Mouse (Mus musculus) cerebellum, adult (tissue): Measurements from ENCODE around the gene Mrgprf.

Source experiments
- ATAC-seq: cut with Nextera tagmentation; 2 replicates; pipeline ENCODE4 v1.9.2; 2017; ENCODE audit warnings: mild to moderate bottlenecking, moderate library complexity, mixed read lengths; ENCODE audit not compliant: insufficient number of reproducible peaks, low FRiP score, low TSS enrichment

Gene Mrgprf

DNA sequence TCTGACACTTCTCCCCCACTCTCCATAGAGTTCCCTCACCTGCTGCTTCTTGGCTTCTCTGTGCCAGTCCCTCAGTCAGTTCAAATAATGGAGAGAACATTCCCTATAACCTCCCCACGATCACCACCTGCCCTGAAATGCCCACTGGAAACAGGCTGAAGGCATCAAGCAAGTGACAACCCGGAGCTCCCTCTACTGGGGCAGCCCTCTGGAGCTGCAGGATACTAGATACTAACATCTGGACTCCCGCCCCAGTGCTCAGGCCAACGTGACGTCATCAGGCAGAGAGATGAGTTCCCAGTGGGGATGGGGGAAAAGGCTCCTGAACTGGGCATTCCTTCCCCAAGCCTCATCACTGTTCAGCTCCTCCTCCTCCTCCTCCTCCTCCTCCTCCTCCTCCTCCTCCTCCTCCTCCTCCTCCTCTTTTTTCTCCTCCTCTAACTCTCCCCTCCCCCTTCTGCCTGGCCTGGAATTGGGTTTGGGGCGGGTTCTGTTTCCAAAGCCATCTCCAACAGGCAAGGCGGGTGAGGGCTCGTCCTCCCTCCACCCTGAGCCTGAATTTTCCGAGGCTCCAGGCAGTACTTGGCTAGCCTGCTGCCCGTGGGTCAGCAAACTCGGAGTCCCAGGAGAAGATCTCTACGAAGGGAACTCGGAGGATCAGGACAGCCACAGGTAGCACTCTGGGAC, at the start of gene Mrgprf:
Gene Mrgprf (plus strand): TSS at position 508 of the 687 bp plus-strand sequence.
- ATAC-seq = peak; percentile 34

DNA sequence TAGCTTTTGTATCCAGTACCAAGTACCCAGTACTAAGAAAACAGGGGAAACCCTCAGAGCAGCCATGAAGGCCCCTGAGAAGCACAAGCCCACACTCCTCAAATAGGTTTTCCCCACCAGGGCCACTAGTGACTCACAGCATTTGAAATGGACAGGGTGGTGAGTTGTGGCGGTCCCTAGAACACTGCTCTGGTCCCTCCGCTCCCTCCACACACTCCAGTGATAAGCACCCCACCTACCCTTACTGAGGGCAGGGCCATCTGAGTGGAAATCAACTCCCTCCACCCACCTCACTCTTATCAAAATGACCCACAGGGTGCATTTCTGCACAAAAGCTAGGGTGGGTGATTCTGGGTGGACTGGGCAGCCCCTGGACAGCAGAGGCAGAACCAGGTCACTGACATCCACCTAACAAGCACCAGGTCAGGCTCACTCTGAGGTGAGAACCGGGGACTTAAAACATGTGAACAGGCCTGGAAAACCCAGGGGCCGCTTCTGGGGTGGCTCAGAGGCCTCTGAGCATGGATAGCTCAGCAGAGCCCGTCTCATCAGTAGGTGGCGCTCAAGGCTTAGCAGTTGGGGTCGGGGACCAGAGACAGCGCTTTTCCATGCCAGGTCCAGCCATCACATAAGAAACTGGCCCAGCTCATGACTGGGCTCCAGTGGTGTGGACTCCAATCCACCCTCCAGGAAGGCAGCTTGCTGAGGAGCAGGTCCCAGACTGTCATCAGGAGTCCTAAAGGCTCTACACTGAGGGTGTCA, 47.7 kb upstream of the Mrgprf start:
- peak; percentile 70 for ATAC-seq

DNA sequence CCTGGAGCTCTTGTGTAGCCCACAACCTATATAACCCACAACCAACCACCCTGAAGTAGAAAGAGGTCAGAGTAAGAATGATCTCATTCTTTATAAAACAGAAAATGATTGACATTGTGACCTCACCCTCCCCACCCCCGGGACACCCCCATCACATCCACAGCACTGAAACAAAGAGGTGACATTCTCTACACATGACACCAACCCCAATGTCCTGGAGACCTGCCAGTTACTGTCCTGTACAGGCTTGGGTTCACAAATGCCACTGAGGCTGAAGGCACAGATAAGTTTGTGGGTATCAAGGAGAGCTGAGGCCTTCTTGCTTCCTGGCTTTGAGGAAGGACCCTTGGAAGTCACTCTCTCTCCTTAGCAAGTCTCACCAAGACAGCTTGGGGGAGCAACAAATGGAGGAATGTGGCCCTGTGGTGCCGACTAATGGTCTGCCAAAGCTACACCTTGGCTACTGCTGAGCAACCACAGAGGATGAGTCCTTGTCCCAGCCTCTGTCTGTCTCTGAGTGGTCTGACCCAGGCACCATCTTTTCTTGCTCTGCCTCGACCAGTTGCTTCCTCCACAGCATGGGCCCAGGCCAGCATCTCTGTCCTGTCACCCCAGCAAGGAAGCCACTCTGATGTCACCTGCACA, 46.5 kb upstream of the Mrgprf start:
- ATAC-seq = no peak

DNA sequence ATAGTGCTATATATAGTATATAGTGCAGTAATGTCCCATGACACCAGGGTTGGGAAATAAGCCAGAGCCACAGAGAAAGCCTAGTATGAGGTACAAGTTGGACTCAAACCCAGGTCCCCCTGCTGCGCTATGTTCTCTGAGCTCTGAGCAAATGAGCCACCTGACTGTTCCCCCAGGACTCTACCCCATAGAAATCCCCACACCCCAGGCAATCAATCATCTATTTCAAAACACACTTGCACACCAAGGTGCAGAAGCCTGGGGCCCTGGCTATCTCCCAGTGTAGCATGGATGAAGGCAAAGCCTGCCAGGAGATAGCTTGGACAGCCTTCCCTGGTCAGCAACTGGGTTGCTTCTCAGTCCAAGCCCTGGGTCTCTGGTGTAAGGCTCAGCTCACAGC, 44.5 kb upstream of the Mrgprf start:
- ATAC-seq = no peak

DNA sequence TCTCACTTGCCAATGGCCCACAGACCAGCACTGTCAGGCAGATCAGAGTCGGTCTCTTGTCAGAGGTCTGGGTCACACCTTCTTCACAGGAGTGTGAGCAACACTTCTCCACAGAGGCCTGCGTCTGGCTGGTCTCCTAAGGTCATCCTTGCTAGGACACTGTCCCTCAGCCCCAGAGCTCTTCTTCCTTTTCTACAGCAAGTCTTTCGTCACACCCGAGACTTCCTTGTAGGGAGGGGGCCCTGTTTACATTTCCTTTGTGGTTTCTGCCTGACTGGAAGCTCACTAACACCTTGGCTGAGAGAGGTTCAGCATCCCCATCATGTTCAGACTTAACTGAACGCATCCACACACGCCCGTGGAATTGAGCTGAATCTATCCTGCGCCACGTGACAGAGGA, 36.4 kb upstream of the Mrgprf start:
- ATAC-seq = no peak

DNA sequence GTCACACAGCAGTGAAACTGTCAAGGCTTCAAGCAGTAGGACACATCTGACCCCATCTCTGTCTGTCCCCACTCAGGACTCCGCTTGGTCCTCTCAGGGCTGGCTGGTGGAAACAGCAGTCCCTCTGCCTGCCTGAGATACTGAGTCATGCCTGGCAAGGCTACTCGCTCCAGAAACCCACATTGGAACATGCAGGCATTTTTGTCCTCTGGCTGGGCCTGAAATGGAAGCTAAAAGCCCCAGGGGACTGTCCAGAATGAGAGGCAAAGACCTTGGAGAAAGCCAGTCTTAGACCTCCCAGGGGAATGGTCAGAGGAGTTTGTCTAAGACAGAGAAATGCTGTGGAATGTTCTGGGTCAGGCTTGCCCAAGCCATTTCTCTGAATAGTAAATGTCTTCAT, 34.6 kb upstream of the Mrgprf start:
- 0 out of 2 replicates have a peak, but pooled peaks have one; percentile 27 for ATAC-seq

DNA sequence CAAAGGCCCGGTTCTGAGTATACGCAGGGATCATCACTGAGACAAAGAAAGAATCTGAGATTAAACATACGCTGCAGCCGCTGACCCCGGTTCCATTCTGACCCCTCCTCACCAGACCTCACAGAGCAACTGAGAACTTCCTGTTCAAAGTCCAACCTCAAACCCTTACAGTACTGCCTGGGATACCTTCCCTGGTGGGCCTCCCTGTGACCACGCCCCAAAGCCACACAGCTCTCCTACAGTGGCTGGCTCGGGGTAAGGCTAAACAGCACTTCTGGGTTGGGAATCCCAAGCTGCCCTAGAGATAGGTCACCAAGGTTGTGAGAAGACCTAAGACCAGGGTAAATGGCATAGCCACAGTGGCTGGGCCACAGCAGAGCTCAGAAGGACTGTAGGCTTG, 31.7 kb upstream of the Mrgprf start:
- no peak for ATAC-seq

DNA sequence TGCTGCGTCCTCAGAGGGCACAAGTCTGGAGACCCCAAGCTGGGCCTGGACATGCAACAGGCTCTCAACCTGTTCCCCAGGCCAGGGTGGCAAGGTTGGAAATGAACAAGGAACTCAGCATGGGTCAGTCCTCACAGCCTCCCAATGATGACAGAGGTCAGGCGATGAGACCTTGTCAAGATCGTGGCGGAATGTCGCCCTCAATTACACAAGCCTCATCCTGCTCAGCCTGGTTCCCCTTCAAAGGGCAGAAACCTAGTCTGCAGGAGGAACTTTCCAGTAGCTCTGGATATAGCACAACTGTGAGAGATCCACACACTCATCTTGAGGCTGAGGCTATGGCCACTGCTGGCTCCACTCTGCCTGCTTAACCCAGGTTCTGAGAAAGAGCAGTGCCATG, 29.7 kb upstream of the Mrgprf start:
- ATAC-seq = no peak

DNA sequence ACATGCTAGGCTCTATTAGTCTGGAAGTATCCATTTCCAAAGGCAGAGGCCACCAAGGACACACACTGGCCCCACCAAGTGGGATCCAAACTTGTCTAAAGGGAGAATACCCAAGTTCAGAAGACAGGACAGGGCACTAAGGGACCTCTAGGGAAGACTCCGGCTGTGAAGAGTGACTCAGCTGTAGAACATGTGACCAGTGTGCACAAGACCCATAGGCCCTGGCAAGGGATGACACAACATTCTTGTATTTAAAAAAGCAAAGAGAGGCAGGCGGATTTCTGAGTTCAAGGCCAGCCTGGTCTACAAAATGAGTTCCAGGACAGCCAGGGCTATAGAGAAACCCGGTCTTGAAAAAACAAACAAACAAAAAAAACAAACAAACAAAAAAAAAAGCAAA, 25.1 kb upstream of the Mrgprf start:
- ATAC-seq = no peak

DNA sequence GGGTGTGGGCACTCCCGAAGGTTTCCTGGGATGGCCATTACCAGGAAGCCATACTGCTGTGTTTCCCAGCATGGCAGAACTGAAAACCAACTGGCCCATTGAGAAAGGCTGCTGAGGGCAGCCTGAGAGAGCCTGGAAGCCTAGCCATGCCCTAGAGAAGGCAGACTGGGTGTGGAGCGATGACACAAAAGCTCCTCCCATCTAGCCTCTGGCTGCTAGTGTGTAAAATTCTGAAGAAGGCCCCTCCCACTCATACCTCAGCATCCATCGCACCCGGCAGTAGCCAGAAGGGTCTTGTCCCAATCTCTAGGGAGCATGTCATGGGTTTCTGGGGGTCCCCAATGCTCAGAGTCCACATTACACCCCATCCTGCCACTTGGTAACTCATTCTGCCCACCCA, 19.2 kb upstream of the Mrgprf start:
- ATAC-seq = no peak

DNA sequence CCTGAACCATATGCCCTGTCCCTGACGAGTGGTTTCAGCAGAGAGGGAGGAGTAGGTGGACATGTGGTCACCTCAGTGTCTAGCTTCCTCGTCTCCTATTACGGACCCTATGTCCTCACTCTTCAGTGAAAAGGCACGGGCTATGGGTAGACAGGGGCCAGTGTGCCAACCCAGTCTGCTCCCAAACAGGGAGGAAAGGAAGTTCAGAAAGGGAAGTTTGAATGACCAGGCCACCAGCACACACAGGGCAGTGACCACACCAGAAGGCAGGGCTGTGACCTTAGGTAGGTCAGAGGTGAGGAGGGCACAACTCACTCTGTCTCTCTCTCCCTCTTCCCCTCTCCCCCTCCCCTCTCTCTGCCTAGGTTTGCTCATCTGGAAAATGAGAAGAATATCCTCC, 17.6 kb upstream of the Mrgprf start:
- no peak for ATAC-seq

DNA sequence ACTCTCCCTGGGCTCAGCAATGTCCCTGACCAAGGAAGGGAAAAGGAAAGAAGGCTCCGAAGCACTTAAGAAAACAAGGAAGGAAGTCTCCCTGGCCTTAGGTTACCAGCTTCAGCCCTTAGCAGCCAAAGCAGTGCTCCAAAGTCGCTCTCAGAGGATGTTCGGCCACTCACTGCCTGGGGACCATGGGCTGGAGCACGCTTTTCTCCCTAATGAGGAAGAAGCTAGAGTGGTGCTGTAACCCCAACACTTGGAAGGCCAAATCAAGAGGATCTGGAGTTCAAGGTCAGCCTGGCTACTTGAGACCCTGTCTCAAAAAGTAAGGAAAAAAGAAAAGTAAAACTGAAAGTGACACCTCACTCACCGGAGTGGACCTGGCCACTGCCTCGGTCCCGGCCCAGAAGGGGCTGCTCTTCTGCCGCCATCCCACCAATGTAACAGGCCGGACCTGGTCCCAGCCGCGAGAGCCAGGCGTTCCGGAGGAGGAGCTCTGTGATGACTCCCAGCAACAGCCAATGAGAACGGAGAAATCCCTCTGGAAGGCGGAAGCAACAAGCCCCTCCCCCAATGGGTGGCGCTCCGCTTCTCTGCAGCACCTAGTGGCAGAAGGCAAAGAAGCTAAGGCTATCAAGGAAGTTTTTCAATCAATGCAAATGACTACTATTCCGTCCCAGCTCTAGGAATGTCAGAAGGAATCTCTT, 17.0 kb upstream of the Mrgprf start, which contains the start of gene Tpcn2:
Gene Tpcn2 (minus strand): TSS at position 525 of the 701 bp plus-strand sequence.
- peak; percentile 87 for ATAC-seq

DNA sequence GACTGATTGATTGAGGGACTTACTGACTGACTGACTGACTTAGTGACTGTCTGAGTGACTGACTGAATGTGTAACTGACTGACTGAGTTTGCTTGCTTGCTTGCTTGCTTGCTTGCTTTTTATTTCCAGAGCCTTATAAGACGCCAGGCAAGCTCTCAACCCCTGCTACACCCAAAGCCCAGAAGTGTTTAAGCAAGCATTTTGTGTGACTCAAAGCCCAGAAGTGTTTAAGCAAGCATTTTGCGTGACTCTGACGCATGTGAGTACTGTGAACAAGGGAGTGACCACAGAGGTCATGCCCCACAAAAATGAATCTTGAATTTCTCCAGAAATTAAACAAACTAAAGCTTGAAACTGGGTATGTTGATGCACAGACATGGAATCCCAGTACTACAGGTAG, 16.3 kb upstream of the Mrgprf start:
- no peak for ATAC-seq

DNA sequence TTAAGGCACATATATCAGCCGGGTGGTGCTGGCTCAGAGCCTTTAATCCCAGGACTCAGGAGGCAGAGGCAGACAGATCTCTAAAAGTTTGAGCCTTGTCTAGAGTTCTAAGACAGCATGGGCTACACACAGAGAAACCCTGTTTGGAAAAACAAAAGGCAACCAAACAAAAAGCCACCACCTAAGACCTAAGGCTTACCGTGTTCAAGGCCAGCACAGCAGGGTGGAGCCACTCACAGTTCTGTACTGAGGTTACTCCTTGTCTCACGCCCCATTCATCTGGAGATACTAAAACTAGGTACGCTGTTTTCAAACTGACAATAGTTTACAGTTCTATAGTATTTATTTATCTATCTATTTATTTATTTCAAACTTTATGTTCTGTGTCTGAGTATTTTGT, 15.2 kb upstream of the Mrgprf start:
- no peak for ATAC-seq

DNA sequence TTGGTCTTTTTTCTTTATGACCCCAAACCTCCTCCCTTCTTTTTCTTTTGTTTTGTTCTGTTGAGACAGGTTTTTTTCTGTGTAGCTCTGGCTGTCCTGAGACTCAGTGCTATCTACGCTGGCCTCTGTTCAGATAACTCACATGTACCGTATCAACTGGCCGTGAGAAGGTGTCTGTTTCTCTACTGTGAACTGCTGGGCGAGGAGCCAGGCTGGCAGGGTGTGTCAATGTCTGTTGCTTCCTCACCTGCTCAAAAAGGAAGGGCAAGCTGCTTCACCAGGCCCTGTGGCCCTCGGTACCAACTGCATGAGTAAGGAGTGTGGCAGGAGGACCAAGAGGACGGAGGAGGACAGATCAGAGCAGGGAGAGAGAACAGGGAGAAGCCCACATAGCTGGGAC, 13.2 kb upstream of the Mrgprf start:
- no peak for ATAC-seq

DNA sequence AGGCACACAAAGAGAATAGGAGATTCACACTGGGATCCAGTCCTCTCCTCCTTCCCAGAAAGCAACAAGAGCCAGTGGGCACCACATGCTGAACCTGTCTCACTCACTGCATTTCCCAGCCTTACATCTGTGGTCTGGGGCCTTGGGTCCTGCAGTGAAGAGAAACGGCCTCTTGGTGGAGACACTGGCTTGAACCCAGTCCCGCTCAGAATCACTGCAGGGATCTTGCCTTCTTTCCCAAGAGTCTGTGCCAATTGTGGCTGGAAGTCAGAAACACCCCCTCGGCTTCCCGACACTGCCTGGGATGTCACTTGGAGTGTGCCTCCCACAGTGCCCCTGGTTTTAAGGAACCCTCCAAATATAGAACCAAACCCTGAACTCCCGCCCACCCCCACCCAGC, 11.3 kb upstream of the Mrgprf start:
- ATAC-seq = peak; percentile 43; the same call in 1 of the 2 replicates

DNA sequence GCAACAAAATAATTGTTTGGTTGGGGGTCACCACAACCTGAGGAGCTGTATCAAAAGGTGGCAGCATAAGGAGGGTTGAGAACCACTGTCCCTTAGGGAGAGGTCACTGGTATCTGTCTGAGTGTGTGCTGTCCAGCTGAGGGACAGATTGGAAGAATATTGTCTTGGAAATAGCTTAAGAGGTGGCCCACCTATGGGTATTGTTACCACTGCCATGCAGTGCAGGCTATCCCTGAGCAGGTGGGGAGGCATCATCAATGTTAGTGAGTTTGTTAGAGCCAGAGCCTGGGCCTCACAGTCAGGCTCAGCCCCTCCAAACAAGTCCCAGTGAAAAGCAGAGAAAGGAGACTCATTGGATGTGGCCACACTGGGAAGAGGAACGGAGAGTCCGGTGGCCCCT, 8.8 kb upstream of the Mrgprf start:
- no peak for ATAC-seq

DNA sequence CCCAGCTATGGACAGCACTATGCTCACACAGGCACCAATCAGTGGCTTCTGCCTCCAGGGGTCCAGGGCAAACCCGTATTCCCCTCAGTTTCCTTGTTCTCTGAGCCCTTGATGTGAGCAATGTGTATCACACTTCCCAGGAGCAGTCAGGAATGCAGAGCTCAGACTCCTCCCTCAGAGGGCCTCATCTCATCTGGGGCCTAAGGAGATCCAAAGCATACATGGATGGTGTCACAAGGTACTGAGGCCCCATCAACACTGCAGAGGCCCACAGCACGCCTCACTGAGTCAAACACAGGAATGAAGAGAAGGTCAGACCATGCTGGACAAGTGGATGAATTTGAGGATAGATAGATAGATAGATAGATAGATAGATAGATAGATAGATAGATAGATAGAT, 7.9 kb upstream of the Mrgprf start:
- no peak for ATAC-seq

DNA sequence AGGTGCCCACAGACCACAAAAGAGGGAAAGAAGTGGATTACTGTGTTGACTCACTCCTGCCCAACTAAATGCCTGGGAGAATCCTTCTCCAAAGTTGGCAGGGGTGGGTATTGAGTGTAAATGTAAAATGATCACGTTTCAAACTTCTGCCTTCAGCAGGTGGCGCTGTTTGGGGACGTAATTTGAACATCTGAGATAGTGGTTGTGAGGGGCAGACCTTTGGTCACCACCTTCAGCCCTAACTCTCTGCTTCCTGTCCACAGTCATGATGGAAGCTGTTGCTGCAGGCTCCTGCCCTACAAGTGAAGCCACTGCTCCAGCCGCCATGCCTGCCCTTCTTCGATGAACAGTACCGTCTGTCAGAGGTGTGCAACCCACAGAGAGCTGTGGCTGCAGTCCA, 6.8 kb upstream of the Mrgprf start:
- ATAC-seq = no peak

DNA sequence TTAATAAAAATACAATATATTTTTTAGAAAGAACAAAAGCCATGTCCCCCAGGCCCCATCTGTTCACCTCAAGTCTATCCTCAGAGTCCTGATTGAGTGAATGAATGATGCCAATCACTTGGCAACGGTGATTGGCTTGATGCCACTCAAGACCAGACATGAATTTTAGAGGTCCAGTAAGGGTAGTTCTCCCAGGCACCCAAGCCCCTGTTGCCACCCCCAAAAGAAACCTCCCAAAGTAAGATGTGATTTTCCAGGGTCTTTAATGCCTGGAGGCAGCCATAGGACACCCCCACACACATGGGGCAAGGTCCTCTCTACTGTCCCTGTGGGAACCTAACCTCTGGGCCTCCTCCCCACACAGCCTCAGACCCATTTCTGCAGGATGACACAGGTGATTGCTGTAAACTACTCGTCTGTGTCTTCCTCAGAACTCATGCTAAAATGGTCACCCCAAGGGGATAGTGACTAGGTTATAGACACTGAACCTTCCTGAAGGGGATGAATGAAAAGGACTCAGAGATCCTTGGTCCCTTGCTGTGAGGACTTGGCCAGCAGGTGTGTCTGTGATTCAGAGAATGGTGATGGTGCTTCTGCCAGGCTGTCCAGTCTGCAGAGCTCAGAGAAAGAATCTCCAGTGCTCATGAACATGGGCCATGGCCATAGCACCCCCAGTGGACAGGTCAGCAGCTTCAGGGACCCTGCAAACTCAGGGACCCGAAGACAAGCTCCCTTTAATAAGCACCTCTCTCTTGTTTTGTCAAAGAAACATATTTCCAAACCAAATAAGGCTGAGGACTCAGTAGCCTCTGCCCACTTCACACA, 1.8 kb upstream of the Mrgprf start:
- no peak for ATAC-seq
